Mouse (Mus musculus) layer of hippocampus, adult 9-10 months (tissue): ENCODE data around the gene Akap13.

Source experiments
- DNase-seq: peaks from one replicate; pipeline ENCODE4 v3.0.0; 2022; ENCODE audit warnings: low spot score

Gene Akap13

GRCm38 (mm10) chr7:75460290-75460689, 5.0 kb downstream of the Akap13 start:
- DNase-seq, result no peak

GRCm38 (mm10) chr7:75463579-75464162, 8.3 kb downstream of the Akap13 start:
- no peak for DNase-seq

- no peak for DNase-seq
Measured at GRCm38 (mm10) chr7:75467791-75468190, 12.5 kb downstream of the Akap13 start.

- DNase-seq, result no peak
Measured at GRCm38 (mm10) chr7:75470318-75470925, 15.1 kb downstream of the Akap13 start.

- no peak for DNase-seq
Measured at GRCm38 (mm10) chr7:75472316-75473195, 17.2 kb downstream of the Akap13 start.

- no peak for DNase-seq
Measured at GRCm38 (mm10) chr7:75473294-75473693, 18.0 kb downstream of the Akap13 start.

GRCm38 (mm10) chr7:75474064-75474463, 18.7 kb downstream of the Akap13 start:
- no peak for DNase-seq

GRCm38 (mm10) chr7:75474564-75475150, 19.3 kb downstream of the Akap13 start:
- DNase-seq, result no peak

- no peak for DNase-seq
Measured at GRCm38 (mm10) chr7:75478060-75478459, 22.7 kb downstream of the Akap13 start.

GRCm38 (mm10) chr7:75480721-75481426, 25.5 kb downstream of the Akap13 start:
- no peak for DNase-seq

- DNase-seq, result no peak
Measured at GRCm38 (mm10) chr7:75486031-75486430, 30.7 kb downstream of the Akap13 start.

GRCm38 (mm10) chr7:75495941-75496441, 40.7 kb downstream of the Akap13 start:
- no peak for DNase-seq

GRCm38 (mm10) chr7:75498627-75499026, 43.3 kb downstream of the Akap13 start:
- DNase-seq, result no peak

- no peak for DNase-seq
Measured at GRCm38 (mm10) chr7:75499271-75499670, 43.9 kb downstream of the Akap13 start.

- DNase-seq, result no peak
Measured at GRCm38 (mm10) chr7:75500164-75500563, 44.8 kb downstream of the Akap13 start.

GRCm38 (mm10) chr7:75500793-75501192, 45.5 kb downstream of the Akap13 start:
- no peak for DNase-seq

- no peak for DNase-seq
Measured at GRCm38 (mm10) chr7:75504524-75504923, 49.2 kb downstream of the Akap13 start.

GRCm38 (mm10) chr7:75506628-75507027, 51.3 kb downstream of the Akap13 start:
- DNase-seq, result no peak

GRCm38 (mm10) chr7:75509085-75509873, 53.9 kb downstream of the Akap13 start:
- no peak for DNase-seq

- no peak for DNase-seq
Measured at GRCm38 (mm10) chr7:75515472-75515871, 60.1 kb downstream of the Akap13 start.
